Mouse (Mus musculus) heart, postnatal 10 days (tissue): ENCODE data around the gene Psmd11. TPM values are rescaled to one million over a fixed set of nuclear protein-coding genes. Genes with fewer than 3 reads are reported as not detected.
A peak's percentile ranks its signal among the peaks of the same experiment; 100 is the strongest.

ENCODE experiments used
- DNase-seq, 2 experiments: peaks; one replicate each; pipeline ENCODE4 v3.0.0; 2021
- intact Hi-C: fragments of 180-260 bp; cut with DNase I; formaldehyde crosslinking; loops from one replicate; pipeline ENCODE4 v1.15.1; 2025
- total RNA-seq, 2 experiments: library from RNA; stranded (reverse); gene quantifications; 2 replicates each; pipeline ENCODE4 v1.2.3; 2021

Gene Psmd11
- total RNA-seq, 2 experiments from 2014 or later = 109 to 117 TPM

- no peak for DNase-seq
- intact Hi-C loops = no loop called here
These were observed 70.1 kb downstream of the Psmd11 start for GRCm38 (mm10) chr11:80498328-80499070.

GRCm38 (mm10) chr11:80499550-80499952 lies 71.1 kb downstream of the Psmd11 start:
- intact Hi-C loops = no loop called here
- DNase-seq = no peak

GRCm38 (mm10) chr11:80503281-80503680 lies 74.9 kb downstream of the Psmd11 start:
- DNase-seq = no peak
- intact Hi-C loops = no loop called here

- no peak for DNase-seq
- intact Hi-C loops = no loop called here
These were observed 75.5 kb downstream of the Psmd11 start for GRCm38 (mm10) chr11:80503726-80504452.

- DNase-seq = no peak
These were observed 76.3 kb downstream of the Psmd11 start for GRCm38 (mm10) chr11:80504519-80505385.

GRCm38 (mm10) chr11:80505581-80505980 lies 77.2 kb downstream of the Psmd11 start:
- DNase-seq = no peak
- intact Hi-C loops = no loop called here

More at GRCm38 (mm10) chr11:80504519-80505385, 76.3 kb downstream of the Psmd11 start:
- intact Hi-C loops = no loop called here

GRCm38 (mm10) chr11:80506483-80506882 lies 78.1 kb downstream of the Psmd11 start:
- DNase-seq = no peak

GRCm38 (mm10) chr11:80507791-80508190 lies 79.4 kb downstream of the Psmd11 start:
- intact Hi-C loops = no loop called here
- DNase-seq = no peak

More at GRCm38 (mm10) chr11:80506483-80506882, 78.1 kb downstream of the Psmd11 start:
- intact Hi-C loops = no loop called here

GRCm38 (mm10) chr11:80508361-80509175 lies 80.2 kb downstream of the Psmd11 start:
- DNase-seq = peak; percentile 39 to 48
- intact Hi-C loops = no loop called here

- intact Hi-C loops = no loop called here
- DNase-seq = no peak
These were observed 80.7 kb downstream of the Psmd11 start for GRCm38 (mm10) chr11:80509176-80509506.

GRCm38 (mm10) chr11:80510124-80510523 lies 81.7 kb downstream of the Psmd11 start:
- no peak for DNase-seq
- intact Hi-C loops = no loop called here

- intact Hi-C loops = no loop called here
- no peak for DNase-seq
These were observed 84.1 kb downstream of the Psmd11 start for GRCm38 (mm10) chr11:80512313-80513056.

- DNase-seq = no peak
- intact Hi-C loops = no loop called here
These were observed 85.4 kb downstream of the Psmd11 start for GRCm38 (mm10) chr11:80513796-80514195.

- no peak for DNase-seq
- intact Hi-C loops = no loop called here
These were observed 86.9 kb downstream of the Psmd11 start for GRCm38 (mm10) chr11:80515346-80515745.

- intact Hi-C loops = no loop called here
- no peak for DNase-seq
These were observed 87.5 kb downstream of the Psmd11 start for GRCm38 (mm10) chr11:80515895-80516294.

GRCm38 (mm10) chr11:80518421-80519367 lies 90.3 kb downstream of the Psmd11 start:
- intact Hi-C loops = no loop called here
- DNase-seq = peak in 1 of 2 experiments; percentile 30

GRCm38 (mm10) chr11:80521148-80521547 lies 92.7 kb downstream of the Psmd11 start:
- DNase-seq = no peak
- intact Hi-C loops = loop anchor here (5.0 kb wide), 1 partner anchor 44 kb away; the partner anchor contains the start of gene Cdk5r1
